Mouse (Mus musculus) retina, postnatal 7 days (tissue): Measurements from ENCODE around the gene Foxf1.

Source experiments
- DNase-seq: peaks from one replicate; pipeline ENCODE4 v3.0.0-alpha.2; 2012; ENCODE audit warnings: low read depth, low spot score

Gene Foxf1

GRCm38 (mm10) chr8:121115136-121115535 is 30.9 kb downstream of the Foxf1 start:
- DNase-seq, result no peak

- DNase-seq, result no peak
Observed at GRCm38 (mm10) chr8:121115948-121116347, 31.8 kb downstream of the Foxf1 start, which contains the start of gene Foxc2. Gene Foxc2, plus strand, starts transcription at chr8:121116171.

- no peak for DNase-seq
Observed at GRCm38 (mm10) chr8:121116591-121117185, 32.5 kb downstream of the Foxf1 start.

DNA sequence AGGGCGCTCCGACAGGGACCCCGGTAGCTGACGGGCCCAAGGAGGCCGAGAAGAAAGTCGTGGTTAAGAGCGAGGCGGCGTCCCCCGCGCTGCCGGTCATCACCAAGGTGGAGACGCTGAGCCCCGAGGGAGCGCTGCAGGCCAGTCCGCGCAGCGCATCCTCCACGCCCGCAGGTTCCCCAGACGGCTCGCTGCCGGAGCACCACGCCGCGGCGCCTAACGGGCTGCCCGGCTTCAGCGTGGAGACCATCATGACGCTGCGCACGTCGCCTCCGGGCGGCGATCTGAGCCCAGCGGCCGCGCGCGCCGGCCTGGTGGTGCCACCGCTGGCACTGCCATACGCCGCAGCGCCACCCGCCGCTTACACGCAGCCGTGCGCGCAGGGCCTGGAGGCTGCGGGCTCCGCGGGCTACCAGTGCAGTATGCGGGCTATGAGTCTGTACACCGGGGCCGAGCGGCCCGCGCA is 33.0 kb downstream of the Foxf1 start:
- no peak for DNase-seq

- DNase-seq, result no peak
Observed at GRCm38 (mm10) chr8:121117906-121118305, 33.7 kb downstream of the Foxf1 start.

GRCm38 (mm10) chr8:121118634-121119420 is 34.6 kb downstream of the Foxf1 start:
- no peak for DNase-seq

DNA sequence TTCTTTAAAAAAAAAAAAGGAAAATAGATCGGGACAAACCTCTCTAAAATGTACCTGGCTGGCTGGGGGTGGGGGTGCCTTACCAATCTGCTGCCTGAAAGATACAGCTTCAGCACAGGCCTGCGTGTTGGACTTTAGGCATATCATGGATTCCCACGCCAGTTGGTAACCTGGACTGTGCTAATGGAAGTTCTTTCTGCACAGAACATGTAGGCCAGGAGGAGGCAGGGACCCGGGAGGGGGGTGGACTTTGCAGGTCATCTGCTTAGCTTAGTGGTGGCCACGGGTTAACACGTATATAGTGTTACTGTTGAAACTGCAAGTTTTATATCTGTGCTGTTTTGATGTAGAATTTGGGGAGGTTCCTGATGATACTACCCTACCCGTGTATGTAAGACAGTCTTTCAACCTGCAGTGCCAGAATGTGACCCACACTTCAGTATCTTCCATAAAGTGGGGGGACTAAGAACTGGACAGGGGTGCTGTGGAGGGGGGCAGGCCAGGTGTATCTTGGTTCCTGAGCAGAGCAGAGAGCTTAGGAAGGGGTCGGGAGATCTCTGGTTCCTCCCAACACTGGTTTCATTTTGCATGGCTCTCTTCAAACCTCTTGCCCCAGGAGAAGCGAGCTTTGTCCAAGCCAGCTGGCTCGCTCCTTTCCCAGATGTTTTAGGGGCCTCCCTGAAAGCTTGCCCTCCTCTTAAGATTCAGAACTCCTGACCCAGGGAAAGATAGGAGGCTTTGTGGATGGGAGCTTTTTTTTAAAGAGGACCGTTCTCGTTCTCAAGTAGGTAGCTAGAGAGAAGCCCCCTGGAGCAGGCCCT is 35.7 kb downstream of the Foxf1 start:
- DNase-seq, result no peak

GRCm38 (mm10) chr8:121120456-121121419 is 36.6 kb downstream of the Foxf1 start:
- DNase-seq, result no peak

- no peak for DNase-seq
Observed at GRCm38 (mm10) chr8:121121704-121122103, 37.5 kb downstream of the Foxf1 start.

- no peak for DNase-seq
Observed at GRCm38 (mm10) chr8:121122368-121122767, 38.2 kb downstream of the Foxf1 start.

DNA sequence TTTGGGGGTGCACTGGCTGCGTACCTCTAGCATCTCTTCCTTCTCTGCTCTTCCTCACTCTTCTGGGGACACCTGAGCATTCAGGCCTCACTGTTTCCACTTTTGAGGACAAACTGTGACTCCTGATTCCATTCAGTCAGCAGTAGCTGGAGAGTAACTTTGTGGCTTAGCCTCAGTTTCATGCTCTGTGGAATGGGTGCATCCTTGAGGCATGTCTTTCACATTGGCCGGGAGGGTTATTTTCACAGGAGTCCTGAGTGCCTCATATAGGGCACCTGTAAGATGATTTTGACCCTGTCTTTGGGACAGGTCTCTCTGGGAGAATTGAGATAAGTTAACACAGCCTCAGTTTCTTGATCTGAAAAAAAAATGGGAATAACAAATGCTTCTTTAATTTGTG is 38.9 kb downstream of the Foxf1 start:
- no peak for DNase-seq

GRCm38 (mm10) chr8:121124547-121125239 is 40.5 kb downstream of the Foxf1 start:
- DNase-seq, result no peak

DNA sequence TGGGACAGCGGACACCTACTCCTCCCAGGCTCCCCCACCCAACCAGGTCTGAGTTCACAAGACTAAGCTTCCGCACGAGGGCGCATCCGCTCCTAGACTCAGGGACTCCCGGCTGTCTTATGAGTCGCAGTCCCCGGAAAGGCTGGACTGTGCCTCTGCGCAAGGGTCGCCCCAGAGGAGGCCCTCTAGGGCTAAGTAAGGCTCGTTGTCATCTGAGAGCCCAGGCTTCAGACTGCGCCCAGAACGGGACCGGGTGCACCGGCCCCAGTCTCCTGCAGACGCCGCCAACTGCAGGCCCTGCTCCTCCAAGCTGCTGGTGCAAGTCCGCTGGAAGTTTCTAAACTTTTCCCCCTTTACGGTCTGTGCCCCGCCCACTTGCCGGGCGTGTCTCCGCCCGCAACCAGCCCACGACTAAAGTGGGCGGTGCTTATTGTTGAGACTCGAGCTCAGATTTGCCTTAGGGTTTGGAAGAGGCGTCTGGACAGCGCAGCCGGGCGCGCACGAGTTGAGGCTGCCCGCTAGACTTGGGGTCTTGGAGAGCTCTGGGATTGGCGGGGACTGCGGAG is 41.2 kb downstream of the Foxf1 start:
- DNase-seq, result no peak

GRCm38 (mm10) chr8:121126191-121126590 is 42.0 kb downstream of the Foxf1 start:
- DNase-seq, result no peak

DNA sequence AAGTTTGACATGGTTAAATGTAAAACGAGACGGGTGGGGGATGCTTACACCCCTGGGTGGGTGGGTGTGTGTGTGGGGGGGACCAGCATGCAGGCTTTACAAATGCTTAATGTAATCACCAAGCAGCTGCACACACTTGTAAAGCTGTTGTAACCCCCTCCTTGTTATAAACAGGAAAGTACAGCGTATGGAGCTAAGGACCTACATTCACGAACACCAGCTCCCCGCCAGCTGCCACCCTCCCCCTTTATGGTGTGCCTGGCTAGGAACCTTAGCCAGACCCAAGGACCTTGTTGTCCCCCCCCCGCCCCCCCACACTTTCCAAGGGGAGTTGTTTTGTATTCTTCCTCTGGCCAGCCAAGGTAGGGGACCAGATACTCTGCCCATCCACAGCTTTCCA is 42.5 kb downstream of the Foxf1 start:
- no peak for DNase-seq

DNA sequence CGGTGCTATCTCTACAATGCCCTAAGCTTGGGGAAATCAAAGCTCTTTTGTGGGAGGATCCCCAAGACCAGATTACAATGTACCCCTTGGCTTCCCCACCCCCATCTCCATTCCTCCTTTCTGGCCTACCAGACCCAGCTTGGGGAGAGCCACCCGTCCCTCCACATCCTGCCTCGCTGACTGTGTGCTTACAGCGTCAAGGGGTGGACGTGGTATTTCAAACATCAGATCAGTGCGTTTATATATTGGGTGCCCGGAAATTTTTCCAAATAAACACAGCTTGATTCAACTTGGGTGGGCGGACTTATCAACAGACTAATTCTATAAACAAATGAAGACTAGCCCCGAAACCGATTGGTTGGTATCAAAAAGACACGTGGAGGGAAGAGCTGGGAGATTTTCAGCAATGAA is 43.1 kb downstream of the Foxf1 start:
- DNase-seq, result no peak

DNA sequence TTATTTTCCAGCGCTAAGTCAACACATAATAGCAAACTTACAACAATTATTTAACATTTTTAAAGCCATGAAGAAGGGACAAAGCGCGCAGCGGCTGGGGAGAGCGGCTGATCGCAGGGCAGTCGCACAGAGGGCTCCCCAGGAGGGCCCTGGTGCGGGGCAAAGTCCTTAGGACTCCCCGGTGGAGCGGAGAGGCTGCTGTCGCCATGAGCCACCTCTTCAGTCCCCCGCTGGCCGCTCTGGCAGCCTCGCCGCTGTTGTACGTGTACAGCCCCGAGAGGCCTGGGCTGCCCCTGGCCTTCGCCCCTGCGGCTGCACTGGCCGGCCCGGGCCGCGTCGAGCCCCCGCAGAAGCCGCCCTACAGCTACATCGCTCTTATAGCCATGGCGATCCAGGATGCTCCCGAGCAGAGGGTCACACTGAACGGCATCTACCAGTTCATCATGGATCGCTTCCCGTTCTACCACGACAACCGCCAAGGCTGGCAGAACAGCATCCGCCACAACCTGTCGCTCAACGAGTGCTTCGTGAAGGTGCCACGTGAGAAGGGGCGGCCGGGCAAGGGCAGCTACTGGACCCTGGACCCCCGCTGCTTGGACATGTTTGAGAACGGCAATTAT is 43.7 kb downstream of the Foxf1 start, which contains the start of gene Foxl1:
Foxl1 (plus strand) TSS at position 185 of the 620 bp plus-strand sequence.
- no peak for DNase-seq

DNA sequence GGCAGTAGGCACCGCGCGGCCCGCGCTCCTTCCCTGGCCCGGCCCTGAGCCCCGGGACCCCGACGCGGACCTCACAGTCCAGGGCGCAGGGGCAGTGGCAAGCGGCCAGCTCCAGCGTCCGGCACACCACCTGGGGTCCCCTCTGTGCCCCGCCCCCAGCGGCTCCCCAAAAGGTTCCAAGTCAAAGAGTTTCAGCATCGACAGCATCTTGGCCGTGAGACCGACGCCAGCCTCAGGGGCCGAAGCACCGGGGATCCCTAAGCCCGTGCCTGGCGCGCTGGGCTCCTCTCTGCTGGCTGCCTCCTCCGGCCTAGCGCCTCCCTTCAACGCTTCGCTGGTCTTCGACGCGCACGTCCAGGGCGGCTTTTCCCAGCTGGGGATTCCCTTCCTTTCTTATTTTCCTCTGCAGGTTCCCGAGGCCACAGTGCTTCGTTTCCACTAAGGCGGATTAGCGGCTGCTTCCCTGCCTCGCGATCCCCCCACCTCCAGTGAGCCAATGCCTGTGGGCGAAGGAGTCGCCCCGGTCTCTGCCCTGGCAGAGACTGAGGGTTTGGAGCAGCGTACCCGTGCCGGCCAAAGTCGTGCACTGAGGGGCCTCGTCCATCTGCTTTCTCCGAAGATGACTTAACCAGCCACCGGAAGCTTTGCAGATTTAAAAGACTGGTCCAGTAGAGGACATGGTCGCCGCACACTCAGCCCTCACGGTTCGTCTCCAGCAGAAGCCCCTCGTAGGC is 44.5 kb downstream of the Foxf1 start:
- DNase-seq, result no peak
